Mouse (Mus musculus): ENCODE results near the gene Lzic.

GRCm38 (mm10) chr4:149463435-149463950 is 21.5 kb upstream of the Lzic start:
- TF ChIP-seq GATA1 (IDR thresholded peaks at IDR 0.05; ENCODE audit: borderline replicate concordance, low read length) (no peak), FLI1 (IDR thresholded peaks at IDR 0.05; ENCODE audit: low read length) (no peak)

All from megakaryocyte, embryonic 14.5 days (primary cell).